Mouse (Mus musculus) bone marrow macrophage, adult 2 months (primary cell): ENCODE data around the gene Tbl3. TPM values are rescaled to one million over a fixed set of nuclear protein-coding genes. Genes with fewer than 3 reads are reported as not detected.

ENCODE experiments used
- H3K27ac ChIP-seq: 2 replicates; pipeline ENCODE4 v1.5.1; 2012; ENCODE audit warnings: low read depth, low read length; ENCODE audit not compliant: insufficient read depth
- H3K4me1 ChIP-seq: 2 replicates; pipeline ENCODE4 v1.6.1; 2012; ENCODE audit warnings: low read length; ENCODE audit not compliant: control insufficient read depth, insufficient read depth
- H3K4me3 ChIP-seq: 2 replicates; pipeline ENCODE4 v1.5.1; 2012; ENCODE audit warnings: mild to moderate bottlenecking, low read length, moderate library complexity; ENCODE audit not compliant: insufficient read depth
- CTCF ChIP-seq: IDR thresholded peaks from 2 replicates; pipeline ENCODE4 v1.5.1; 2012; ENCODE audit warnings: low read depth, mild to moderate bottlenecking, low read length, moderate library complexity
- POLR2A ChIP-seq: IDR thresholded peaks from 2 replicates; pipeline ENCODE4 v1.6.1; 2012; ENCODE audit warnings: mild to moderate bottlenecking, low read depth, low read length, borderline replicate concordance
- polyA plus RNA-seq: library from polyadenylated mRNA; stranded (reverse); fragments of >200 nt; gene quantifications from 2 replicates; pipeline ENCODE4 v1.2.4, GENCODE M21; 2012; ENCODE audit not compliant: missing spikeins, insufficient read depth, insufficient read length

Tbl3 gene
- polyA plus RNA-seq, 1 experiment: 16.9 TPM

DNA sequence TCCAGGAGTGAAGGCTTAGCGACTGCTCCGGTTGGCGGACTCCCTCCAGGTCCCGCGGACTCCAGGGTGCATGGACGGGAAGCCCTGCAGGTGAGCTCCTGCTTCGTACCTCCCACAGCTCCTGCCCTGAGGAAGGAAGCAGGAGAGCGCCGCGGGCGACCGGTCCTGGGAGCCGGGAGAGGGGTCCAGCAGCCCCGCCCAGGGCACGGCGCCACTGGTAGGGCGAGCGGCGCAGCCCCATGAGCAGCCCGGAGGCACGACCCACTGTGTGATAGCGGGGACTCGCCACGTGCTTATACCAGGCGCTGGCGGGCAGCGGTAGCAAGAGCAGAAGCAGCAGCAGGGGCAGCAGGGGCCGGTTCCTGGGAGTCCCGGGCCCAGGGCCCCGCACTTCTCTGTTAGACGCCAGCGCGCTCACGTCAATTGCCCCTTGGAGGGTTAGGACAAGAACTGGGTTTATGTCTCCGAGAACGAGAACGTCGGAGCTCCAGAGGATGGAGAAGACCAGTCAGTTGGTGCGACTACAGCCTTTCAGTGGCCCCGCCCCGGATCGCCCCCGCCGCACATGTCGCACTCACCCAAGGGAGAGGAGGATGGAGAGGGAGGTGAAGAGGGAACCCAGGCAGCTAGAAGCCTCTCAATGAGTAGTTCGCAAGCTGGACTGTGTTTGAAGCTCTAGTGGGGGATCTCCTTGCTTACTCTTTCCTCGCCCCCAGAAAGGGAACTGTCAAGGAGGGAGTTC, 49.3 kb downstream of the Tbl3 start, which contains the start of gene Npw:
TSS of gene Npw (minus strand) at position 441 of the 742 bp plus-strand sequence.
- Histone ChIP-seq H3K4me1 (no peaks in the 10 kb centered on the region), H3K27ac (no peak within 1 kb of the TSS), H3K4me3 (peak within 1 kb of the TSS; percentile 42)
- TF ChIP-seq POLR2A (no peak), CTCF (no peak)

DNA sequence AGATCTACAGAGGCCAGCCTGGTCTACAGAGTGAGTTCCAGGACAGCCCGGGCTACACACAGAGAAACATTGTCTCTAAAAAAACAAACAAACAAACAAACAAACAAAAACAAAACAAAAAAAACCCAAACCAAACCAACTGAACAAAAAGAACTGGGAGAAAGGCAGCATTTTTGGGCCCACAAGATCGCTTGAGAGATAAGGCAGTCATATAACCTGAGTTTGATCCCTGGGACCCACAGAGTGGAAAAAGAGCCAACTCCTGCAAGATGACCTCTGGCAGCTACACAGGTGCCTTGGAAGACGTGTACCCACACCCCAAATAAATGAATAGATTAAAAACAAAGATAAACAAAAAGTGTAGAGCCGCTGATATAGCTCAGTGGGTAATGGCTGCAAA, 52.5 kb downstream of the Tbl3 start:
- Histone ChIP-seq H3K27ac (no peak overlapping the region), H3K4me1 (peaks cover 4% of the 10 kb centered on the region; the same call in 1 of the 2 replicates), H3K4me3 (no peak overlapping the region)
- no peak for TF ChIP-seq CTCF
- TF ChIP-seq POLR2A: no peak

DNA sequence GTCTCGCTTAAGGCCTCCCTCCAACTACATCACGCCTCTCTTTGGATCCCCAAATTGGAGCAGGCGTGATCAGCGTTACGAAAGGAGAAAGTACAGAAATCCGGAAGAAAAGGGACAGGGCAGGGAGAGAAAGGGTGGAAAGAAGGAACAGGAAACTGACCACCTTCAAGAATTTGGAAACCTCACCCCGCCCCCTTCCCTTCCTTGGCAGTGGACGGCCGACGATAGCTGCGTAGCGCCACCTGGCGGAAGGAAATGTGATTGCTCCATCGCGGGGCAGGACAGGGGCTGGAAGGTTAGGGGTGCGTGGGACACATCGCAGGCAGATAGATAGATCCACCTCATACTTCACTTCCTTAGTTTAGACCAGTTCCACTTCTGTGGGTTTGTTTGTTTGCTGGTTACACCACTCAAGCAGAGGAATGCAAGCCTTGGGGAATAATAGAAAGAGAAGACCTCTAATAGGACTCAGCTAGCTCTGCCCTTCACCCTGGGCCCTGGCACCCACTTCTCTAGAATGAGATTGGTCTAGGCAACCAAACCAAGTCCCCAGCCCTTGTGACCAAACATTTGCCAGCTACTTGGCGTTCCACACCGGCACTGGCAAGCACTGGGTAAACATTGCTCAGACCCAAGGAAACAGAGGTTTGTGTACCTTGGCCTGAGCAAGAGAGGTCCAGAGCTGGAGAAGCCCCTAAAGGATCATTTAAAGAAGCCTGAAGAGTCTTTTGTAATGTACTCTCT, 53.3 kb downstream of the Tbl3 start:
- TF ChIP-seq POLR2A (no peak), CTCF (peak; percentile 87)
- H3K4me1 ChIP-seq: peaks cover 8% of the 10 kb centered on the region
- peak overlapping the region; percentile 36 for H3K4me3 ChIP-seq
- no peak overlapping the region for H3K27ac ChIP-seq

DNA sequence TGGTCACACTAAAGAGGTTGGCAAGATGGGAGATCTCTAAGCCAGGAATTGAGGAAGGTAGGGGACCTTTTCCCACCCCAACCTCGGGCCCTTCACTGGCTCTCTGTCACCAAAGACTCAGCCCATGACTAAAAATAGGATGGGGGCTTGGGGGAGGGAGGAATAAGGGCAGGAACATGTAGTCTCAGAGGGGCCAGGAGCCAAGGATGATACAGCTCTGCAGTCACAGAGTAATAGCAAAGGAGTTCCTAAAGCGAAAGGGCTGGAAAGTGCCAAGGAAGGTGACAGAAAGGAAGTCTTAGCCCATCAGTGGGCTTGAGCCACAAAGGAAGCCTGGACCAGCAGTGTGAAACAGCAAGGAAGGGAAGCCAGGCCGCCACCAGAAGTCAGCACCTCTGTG, 55.6 kb downstream of the Tbl3 start:
- H3K4me1 ChIP-seq: peaks cover 8% of the 10 kb centered on the region
- TF ChIP-seq CTCF (no peak), POLR2A (no peak)
- no peak overlapping the region for H3K27ac ChIP-seq
- no peak overlapping the region for H3K4me3 ChIP-seq

DNA sequence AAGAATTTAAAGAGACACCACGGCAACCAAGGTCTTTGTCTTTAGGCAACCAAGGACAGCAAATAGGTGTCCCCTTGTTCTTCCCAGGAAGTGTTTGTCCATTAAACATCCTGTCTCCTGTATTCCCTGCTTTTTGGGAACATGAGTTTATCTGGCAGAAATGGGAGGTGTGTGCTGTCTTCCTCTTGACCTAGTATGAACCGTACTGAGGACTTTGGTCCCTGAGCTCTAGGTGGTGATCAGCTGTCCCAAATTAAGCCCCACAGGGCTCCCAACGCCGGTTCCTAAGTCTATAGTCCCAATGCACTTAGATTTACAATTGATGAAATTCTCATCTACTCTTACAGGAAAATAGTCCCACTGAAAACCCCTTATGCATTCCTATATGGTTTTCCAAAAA, 56.7 kb downstream of the Tbl3 start:
- Histone ChIP-seq H3K4me3 (no peak overlapping the region), H3K4me1 (peaks cover 8% of the 10 kb centered on the region), H3K27ac (no peak overlapping the region)
- no peak for TF ChIP-seq CTCF
- no peak for TF ChIP-seq POLR2A

DNA sequence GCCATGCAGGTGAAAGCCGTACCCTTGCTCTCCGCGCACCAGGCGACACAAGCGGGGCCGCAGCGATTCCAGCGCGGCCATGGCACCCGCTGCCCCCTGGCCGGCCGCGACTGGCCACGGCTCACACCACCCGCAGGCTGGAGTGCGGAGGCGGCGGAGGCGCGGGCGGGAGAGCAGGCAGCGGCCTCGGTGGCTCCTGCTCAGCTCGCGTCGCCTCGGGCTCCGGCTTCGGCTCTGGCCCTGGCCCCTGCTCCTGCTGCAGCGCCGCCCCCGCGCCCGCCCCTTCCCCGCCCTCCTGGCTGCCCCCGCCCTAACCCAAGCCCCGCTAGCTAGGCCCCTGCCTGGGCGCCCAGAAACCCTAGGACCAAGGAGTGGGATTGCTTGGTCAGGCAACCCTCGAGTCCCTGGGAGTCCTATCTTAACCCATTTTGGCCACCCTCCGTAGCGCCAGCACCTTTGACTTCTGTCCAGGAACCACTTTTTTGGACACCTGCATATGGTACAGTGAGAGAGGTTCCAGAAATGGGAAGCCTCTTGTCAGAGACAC, 57.3 kb downstream of the Tbl3 start, which contains the start of gene Slc9a3r2:
TSS of gene Slc9a3r2 (minus strand) at position 258 of the 547 bp plus-strand sequence.
- Histone ChIP-seq H3K27ac (no peak within 1 kb of the TSS), H3K4me1 (peaks cover 8% of the 10 kb centered on the region), H3K4me3 (peak within 1 kb of the TSS; percentile 56)
- TF ChIP-seq CTCF (no peak), POLR2A (no peak)

DNA sequence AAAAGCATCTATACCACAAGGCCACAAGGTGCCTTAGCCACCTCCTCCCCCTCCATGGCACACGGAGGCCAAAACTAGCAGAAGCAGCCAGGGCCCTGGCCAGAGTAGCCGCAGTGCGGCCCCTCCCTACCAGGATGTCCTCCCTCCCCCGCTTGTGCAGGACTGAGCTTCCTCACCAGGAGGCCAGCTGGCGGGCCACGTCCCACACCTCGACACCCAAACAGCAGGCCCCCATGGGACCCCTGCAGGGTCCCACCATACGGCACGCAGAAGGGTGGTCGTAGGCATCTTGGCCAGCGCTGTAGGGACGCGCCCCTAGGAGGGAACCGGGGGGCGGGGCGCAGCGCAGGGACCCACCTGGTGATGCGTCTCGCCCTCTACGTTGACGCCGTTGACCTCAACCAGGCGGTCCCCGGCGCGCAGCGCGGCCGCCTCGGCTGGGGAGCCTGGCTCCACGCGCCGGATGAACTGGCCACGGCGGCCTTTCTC, 57.8 kb downstream of the Tbl3 start:
- Histone ChIP-seq H3K4me3 (peak overlapping the region; percentile 56), H3K4me1 (peaks cover 8% of the 10 kb centered on the region), H3K27ac (no peak overlapping the region)
- TF ChIP-seq POLR2A: no peak
- TF ChIP-seq CTCF: no peak

DNA sequence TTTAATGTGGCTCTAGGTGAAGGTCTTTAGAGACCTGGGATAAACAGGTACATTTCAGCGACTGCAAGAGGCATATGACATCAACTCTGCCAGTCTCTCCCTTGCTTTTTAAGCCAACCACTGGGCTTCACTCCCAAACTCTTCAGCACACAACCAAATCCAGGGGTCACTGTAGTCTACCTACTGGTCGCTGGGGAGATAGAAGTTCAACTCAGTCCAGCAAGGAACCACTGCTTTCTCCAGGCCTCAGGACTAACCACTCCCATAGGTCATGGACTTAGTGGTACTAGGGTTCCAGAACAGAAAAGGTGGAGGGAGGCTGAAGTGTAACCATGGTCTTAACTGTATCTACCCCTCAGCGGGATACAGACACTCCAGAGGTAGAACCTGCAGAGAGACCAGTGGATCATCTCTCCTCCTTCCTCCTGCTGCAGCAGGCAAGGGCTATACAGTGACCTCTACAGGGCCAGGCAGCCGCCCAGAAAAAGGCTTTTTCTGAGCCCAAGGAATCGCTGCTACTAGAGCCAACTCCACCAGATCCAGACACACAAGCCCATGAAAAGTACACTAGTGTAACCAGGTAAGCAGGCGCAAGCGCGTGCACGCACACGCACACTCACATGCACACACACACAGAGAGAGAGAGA, 58.6 kb downstream of the Tbl3 start:
- no peak overlapping the region for H3K27ac ChIP-seq
- no peak for TF ChIP-seq POLR2A
- no peak for TF ChIP-seq CTCF
- H3K4me1 ChIP-seq: peaks cover 8% of the 10 kb centered on the region
- H3K4me3 ChIP-seq: no peak overlapping the region

Other genes with a start within 250 kb of the Tbl3 start
- gene E4f1, start 237.3 kb downstream of the Tbl3 start, polyA plus RNA-seq: 21.7 and 25.0 TPM in 2 replicates
- gene Pgp, start 237.3 kb downstream of the Tbl3 start, polyA plus RNA-seq: 21.4 and 24.2 TPM in 2 replicates
- not detected in 2 replicates for gene Bricd5, start 233.8 kb downstream of the Tbl3 start, polyA plus RNA-seq
- gene Mlst8, start 228.6 kb downstream of the Tbl3 start, polyA plus RNA-seq: 14.8 and 16.0 TPM in 2 replicates
- gene Caskin1, start 219.1 kb downstream of the Tbl3 start, polyA plus RNA-seq: 0.34 TPM in 1 of 2 replicates, not detected in the other
- 88.8 and 102 TPM in 2 replicates for gene Traf7, start 179.7 kb downstream of the Tbl3 start, polyA plus RNA-seq
- 0.44 TPM in 1 of 2 replicates, not detected in the other for gene Rab26, start 173.4 kb downstream of the Tbl3 start, polyA plus RNA-seq
- 22.3 and 24.6 TPM in 2 replicates for gene Pkd1, start 157.8 kb downstream of the Tbl3 start, polyA plus RNA-seq
- gene Tsc2, start 75.0 kb downstream of the Tbl3 start, polyA plus RNA-seq: 62.1 and 67.7 TPM in 2 replicates
- gene Nthl1, start 75.0 kb downstream of the Tbl3 start, polyA plus RNA-seq: 4.1 and 6.2 TPM in 2 replicates
- gene Slc9a3r2, start 57.3 kb downstream of the Tbl3 start, polyA plus RNA-seq: 0.98 TPM in 1 of 2 replicates, not detected in the other
- gene Npw, start 49.2 kb downstream of the Tbl3 start, polyA plus RNA-seq: not detected in 2 replicates
- gene Zfp598, start 38.0 kb downstream of the Tbl3 start, polyA plus RNA-seq: 28.0 and 29.6 TPM in 2 replicates
- gene Syngr3, start 17.7 kb downstream of the Tbl3 start, polyA plus RNA-seq: 0.41 and 0.79 TPM in 2 replicates
- gene Gfer, start 11.5 kb downstream of the Tbl3 start, polyA plus RNA-seq: 21.6 and 22.0 TPM in 2 replicates
- 3.9 and 6.0 TPM in 2 replicates for gene Noxo1, start 11.4 kb downstream of the Tbl3 start, polyA plus RNA-seq
- gene Rnf151, start 10.4 kb upstream of the Tbl3 start, polyA plus RNA-seq: not detected in 2 replicates
- 685 and 784 TPM in 2 replicates for gene Rps2, start 10.5 kb upstream of the Tbl3 start, polyA plus RNA-seq
- 164 and 191 TPM in 2 replicates for gene Ndufb10, start 16.8 kb upstream of the Tbl3 start, polyA plus RNA-seq
- gene Rpl3l, start 20.2 kb upstream of the Tbl3 start, polyA plus RNA-seq: not detected in 2 replicates
- gene Msrb1, start 29.0 kb upstream of the Tbl3 start, polyA plus RNA-seq: 214 and 223 TPM in 2 replicates
- not detected in 2 replicates for gene Hs3st6, start 45.3 kb upstream of the Tbl3 start, polyA plus RNA-seq
- gene Meiob, start 96.6 kb upstream of the Tbl3 start, polyA plus RNA-seq: not detected in 2 replicates
- 39.7 and 44.9 TPM in 2 replicates for gene Hagh, start 132.5 kb upstream of the Tbl3 start, polyA plus RNA-seq
- gene Fahd1, start 142.7 kb upstream of the Tbl3 start, polyA plus RNA-seq: 9.0 and 9.1 TPM in 2 replicates
- gene Igfals, start 158.3 kb upstream of the Tbl3 start, polyA plus RNA-seq: not detected in 2 replicates
- gene Nubp2, start 178.7 kb upstream of the Tbl3 start, polyA plus RNA-seq: 39.0 and 40.3 TPM in 2 replicates
- gene Spsb3, start 179.0 kb upstream of the Tbl3 start, polyA plus RNA-seq: 20.2 and 21.3 TPM in 2 replicates
- 5.9 and 7.1 TPM in 2 replicates for gene Eme2, start 187.4 kb upstream of the Tbl3 start, polyA plus RNA-seq
- gene Mrps34, start 187.5 kb upstream of the Tbl3 start, polyA plus RNA-seq: 25.6 and 34.9 TPM in 2 replicates
- 37.2 and 38.5 TPM in 2 replicates for gene Nme3, start 188.8 kb upstream of the Tbl3 start, polyA plus RNA-seq
- 56.7 and 64.0 TPM in 2 replicates for gene Mapk8ip3, start 229.3 kb upstream of the Tbl3 start, polyA plus RNA-seq